Mouse (Mus musculus) MEL (cell line): ENCODE measurements around the gene Klrb1c. TPM values are rescaled to one million over a fixed set of nuclear protein-coding genes. Genes with fewer than 3 reads are reported as not detected.
A peak's percentile ranks its signal among the peaks of the same experiment; 100 is the strongest.
"Not testable (repeated sequence)": the region's sequence is repeated elsewhere in the genome, so short reads cannot be mapped to it uniquely, and the experiment has no call there.

Experiments used
- DNase-seq: peaks from one replicate; pipeline ENCODE4 v3.0.0; 2011; ENCODE audit warnings: low read depth, low spot score
- H3K27ac ChIP-seq: 2 replicates; pipeline ENCODE4 v1.5.1; 2012; ENCODE audit warnings: low read depth, mild to moderate bottlenecking, control low read depth, low read length, moderate library complexity; ENCODE audit not compliant: control insufficient read depth
- H3K27me3 ChIP-seq, 2 experiments: fragments of 150-350 bp in 1 of 2; sonication (generic) in 1 of 2; 2 replicates each; pipeline ENCODE4 v1.6.1; 2012; ENCODE audit warnings: low read length in 2 of 2, mild to moderate bottlenecking in 2 of 2, improper control_type of control experiment in 1 of 2, moderate library complexity in 1 of 2; ENCODE audit not compliant: insufficient read depth in 2 of 2, control insufficient read depth in 1 of 2
- H3K36me3 ChIP-seq, 2 experiments: 2 replicates each; pipeline ENCODE4 v1.6.1; 2012 to 2014; ENCODE audit warnings: low read length in 2 of 2, improper control_type of control experiment in 1 of 2, inconsistent platforms in 1 of 2, mild to moderate bottlenecking in 1 of 2; ENCODE audit not compliant: insufficient read depth in 2 of 2, control insufficient read depth in 1 of 2
- H3K4me1 ChIP-seq, 2 experiments: fragments of 150-350 bp in 1 of 2; sonication (generic) in 1 of 2; 2 replicates each; pipeline ENCODE4 v1.6.1; 2012; ENCODE audit warnings: low read length in 2 of 2, improper control_type of control experiment in 1 of 2, mild to moderate bottlenecking in 1 of 2; ENCODE audit not compliant: insufficient read depth in 2 of 2, control insufficient read depth in 1 of 2
- H3K4me3 ChIP-seq, 2 experiments: fragments of 150-350 bp in 1 of 2; sonication (generic) in 1 of 2; 2 replicates each; pipeline ENCODE4 v1.5.1; 2012; ENCODE audit warnings: low read depth in 2 of 2, low read length in 2 of 2, mild to moderate bottlenecking in 2 of 2, moderate library complexity in 2 of 2, control low read depth in 1 of 2, improper control_type of control experiment in 1 of 2; ENCODE audit not compliant: control insufficient read depth in 1 of 2, insufficient read depth in 1 of 2
- H3K79me2 ChIP-seq: 2 replicates; pipeline ENCODE4 v1.6.1; 2012; ENCODE audit warnings: mild to moderate bottlenecking, low read length, moderate library complexity; ENCODE audit not compliant: control insufficient read depth, poor library complexity, insufficient read depth
- H3K9ac ChIP-seq: 2 replicates; pipeline ENCODE4 v1.6.1; 2012; ENCODE audit warnings: low read depth, mild to moderate bottlenecking, control low read depth, low read length, moderate library complexity; ENCODE audit not compliant: control insufficient read depth, poor library complexity, severe bottlenecking
- H3K9me3 ChIP-seq: fragments of 150-350 bp; sonication (generic); replicated peaks from 2 replicates; pipeline ENCODE4 v1.6.1; 2012; ENCODE audit warnings: mild to moderate bottlenecking, low read length, improper control_type of control experiment, moderate library complexity; ENCODE audit not compliant: insufficient read depth
- BHLHE40 ChIP-seq: IDR thresholded peaks from 2 replicates; pipeline ENCODE4 v1.6.1; 2012; ENCODE audit warnings: low read depth, mild to moderate bottlenecking, inconsistent platforms, low read length, improper control_type of control experiment, borderline replicate concordance
- CHD1 ChIP-seq: IDR thresholded peaks from 2 replicates; pipeline ENCODE4 v1.6.1; 2012; ENCODE audit warnings: low read depth, mild to moderate bottlenecking, inconsistent platforms, low read length, improper control_type of control experiment
- CTCF ChIP-seq, 3 experiments: IDR thresholded peaks in 2 of 3; conservative IDR thresholded peaks in 1 of 3; 2 replicates each; pipeline ENCODE4 v1.5.1; 2011 to 2012; ENCODE audit warnings: low read length in 3 of 3, low read depth in 2 of 3, mild to moderate bottlenecking in 2 of 3, improper control_type of control experiment in 1 of 3, inconsistent platforms in 1 of 3, mixed read lengths in 1 of 3, moderate library complexity in 1 of 3; ENCODE audit not compliant: control insufficient read depth in 1 of 3, insufficient read depth in 1 of 3, poor library complexity in 1 of 3, severe bottlenecking in 1 of 3
- ELF1 ChIP-seq: IDR thresholded peaks from 2 replicates; pipeline ENCODE4 v1.6.1; 2014; ENCODE audit warnings: low read depth, mild to moderate bottlenecking, inconsistent platforms, low read length, improper control_type of control experiment, moderate library complexity
- EP300 ChIP-seq, 2 experiments: IDR thresholded peaks; 2 replicates each; pipeline ENCODE4 v1.6.1; 2011; ENCODE audit warnings: improper control_type of control experiment in 2 of 2, low read length in 2 of 2, low read depth in 1 of 2, mild to moderate bottlenecking in 1 of 2
- ETS1 ChIP-seq: IDR thresholded peaks from 2 replicates; pipeline ENCODE4 v1.6.1; 2012; ENCODE audit warnings: low read depth, mild to moderate bottlenecking, inconsistent platforms, low read length, improper control_type of control experiment, moderate library complexity
- GATA1 ChIP-seq: IDR thresholded peaks from 2 replicates; pipeline ENCODE4 v1.6.1; 2011; ENCODE audit warnings: low read depth, low read length, improper control_type of control experiment
- JUND ChIP-seq: IDR thresholded peaks from 2 replicates; pipeline ENCODE4 v1.6.1; 2011; ENCODE audit warnings: low read depth, mild to moderate bottlenecking, improper control_type of control experiment, low read length
- KAT2A ChIP-seq: conservative IDR thresholded peaks from 2 replicates; pipeline ENCODE4 v1.6.1; 2012; ENCODE audit warnings: low read depth, low read length, improper control_type of control experiment, inconsistent platforms
- MAX ChIP-seq: IDR thresholded peaks from 2 replicates; pipeline ENCODE4 v1.6.1; 2011; ENCODE audit warnings: low read length, improper control_type of control experiment
- MAZ ChIP-seq: IDR thresholded peaks from 2 replicates; pipeline ENCODE4 v1.6.1; 2012; ENCODE audit warnings: low read depth, mild to moderate bottlenecking, inconsistent platforms, low read length, improper control_type of control experiment
- MEF2A ChIP-seq: IDR thresholded peaks from 2 replicates; pipeline ENCODE4 v1.6.1; 2014; ENCODE audit warnings: low read depth, mild to moderate bottlenecking, inconsistent platforms, low read length, improper control_type of control experiment; ENCODE audit not compliant: poor library complexity, insufficient replicate concordance, severe bottlenecking; ENCODE audit errors: extremely low read depth
- MYB ChIP-seq: IDR thresholded peaks from 2 replicates; pipeline ENCODE4 v1.6.1; 2011; ENCODE audit warnings: mild to moderate bottlenecking, low read depth, low read length, improper control_type of control experiment
- MYC ChIP-seq: IDR thresholded peaks from 2 replicates; pipeline ENCODE4 v1.6.1; 2011; ENCODE audit warnings: low read depth, mild to moderate bottlenecking, low read length, improper control_type of control experiment, moderate library complexity
- NELFE ChIP-seq: IDR thresholded peaks from 2 replicates; pipeline ENCODE4 v1.6.1; 2011; ENCODE audit warnings: low read depth, low read length, improper control_type of control experiment
- POLR2A ChIP-seq, 2 experiments: IDR thresholded peaks; 2 replicates each; pipeline ENCODE4 v1.6.1; 2011 to 2012; ENCODE audit warnings: low read length in 2 of 2, mild to moderate bottlenecking in 2 of 2, control low read depth in 1 of 2, improper control_type of control experiment in 1 of 2, low read depth in 1 of 2, moderate library complexity in 1 of 2; ENCODE audit not compliant: control insufficient read depth in 1 of 2, insufficient read depth in 1 of 2, poor library complexity in 1 of 2
- POLR2AphosphoS2 ChIP-seq: IDR thresholded peaks from 2 replicates; pipeline ENCODE4 v1.6.1; 2011; ENCODE audit warnings: low read length, improper control_type of control experiment
- POLR2AphosphoS5 ChIP-seq: IDR thresholded peaks from 2 replicates; pipeline ENCODE4 v1.6.1; 2012; ENCODE audit warnings: low read depth, borderline replicate concordance, mild to moderate bottlenecking, inconsistent platforms, low read length, moderate library complexity, mixed read lengths
- RAD21 ChIP-seq: IDR thresholded peaks from 2 replicates; pipeline ENCODE4 v1.6.1; 2011; ENCODE audit warnings: mild to moderate bottlenecking, low read depth, low read length, improper control_type of control experiment
- SMC3 ChIP-seq: IDR thresholded peaks from 2 replicates; pipeline ENCODE4 v1.6.1; 2011; ENCODE audit warnings: low read depth, low read length, improper control_type of control experiment
- TAL1 ChIP-seq: IDR thresholded peaks from 2 replicates; pipeline ENCODE4 v1.6.1; 2012; ENCODE audit warnings: mild to moderate bottlenecking, inconsistent platforms, low read length, moderate library complexity, mixed read lengths
- TBP ChIP-seq: IDR thresholded peaks from 2 replicates; pipeline ENCODE4 v1.8.0; 2011; ENCODE audit warnings: low read depth, low read length, improper control_type of control experiment
- TCF12 ChIP-seq: IDR thresholded peaks from 2 replicates; pipeline ENCODE4 v1.6.1; 2014; ENCODE audit warnings: low read depth, mild to moderate bottlenecking, inconsistent platforms, low read length, improper control_type of control experiment, moderate library complexity
- UBTF ChIP-seq: IDR thresholded peaks from 2 replicates; pipeline ENCODE4 v1.6.1; 2012; ENCODE audit warnings: low read depth, mild to moderate bottlenecking, inconsistent platforms, low read length, improper control_type of control experiment, moderate library complexity, borderline replicate concordance; ENCODE audit not compliant: insufficient read depth
- USF2 ChIP-seq, 2 experiments: IDR thresholded peaks; 2 replicates each; pipeline ENCODE4 v1.6.1; 2011 to 2012; ENCODE audit warnings: improper control_type of control experiment in 2 of 2, low read length in 2 of 2, borderline replicate concordance in 1 of 2, inconsistent platforms in 1 of 2, low read depth in 1 of 2, mild to moderate bottlenecking in 1 of 2; ENCODE audit not compliant: insufficient read depth in 1 of 2
- ZC3H11A ChIP-seq: IDR thresholded peaks from 2 replicates; pipeline ENCODE4 v1.6.1; 2012; ENCODE audit warnings: low read depth, mild to moderate bottlenecking, inconsistent platforms, low read length, improper control_type of control experiment
- ZKSCAN1 ChIP-seq: IDR thresholded peaks from 2 replicates; pipeline ENCODE4 v1.6.1; 2012; ENCODE audit warnings: low read depth, mild to moderate bottlenecking, inconsistent platforms, low read length, improper control_type of control experiment, moderate library complexity
- ZMIZ1 ChIP-seq: IDR thresholded peaks from 2 replicates; pipeline ENCODE4 v1.6.1; 2012; ENCODE audit warnings: low read depth, mild to moderate bottlenecking, inconsistent platforms, low read length, improper control_type of control experiment, moderate library complexity
- polyA plus RNA-seq, 2 experiments: library from polyadenylated mRNA; stranded (reverse) in 1 of 2; unstranded in 1 of 2; fragments of >175 nt in 1 of 2; fragments of >200 nt in 1 of 2; gene quantifications; 2 replicates each; pipeline versions ENCODE4 v1.2.1 to v1.2.4; 2012; ENCODE audit warnings: low replicate concordance in 2 of 2, low read depth in 1 of 2; ENCODE audit not compliant: insufficient read length in 2 of 2, insufficient read depth in 1 of 2, missing spikeins in 1 of 2
- total RNA-seq: library from RNA; depleted of rRNA; stranded (reverse); fragments of 300-350 nt; gene quantifications from 2 replicates; pipeline ENCODE4 v1.2.3, GENCODE M21; 2012

The Klrb1c gene
- total and polyA plus RNA-seq, 3 experiments = not detected

DNA sequence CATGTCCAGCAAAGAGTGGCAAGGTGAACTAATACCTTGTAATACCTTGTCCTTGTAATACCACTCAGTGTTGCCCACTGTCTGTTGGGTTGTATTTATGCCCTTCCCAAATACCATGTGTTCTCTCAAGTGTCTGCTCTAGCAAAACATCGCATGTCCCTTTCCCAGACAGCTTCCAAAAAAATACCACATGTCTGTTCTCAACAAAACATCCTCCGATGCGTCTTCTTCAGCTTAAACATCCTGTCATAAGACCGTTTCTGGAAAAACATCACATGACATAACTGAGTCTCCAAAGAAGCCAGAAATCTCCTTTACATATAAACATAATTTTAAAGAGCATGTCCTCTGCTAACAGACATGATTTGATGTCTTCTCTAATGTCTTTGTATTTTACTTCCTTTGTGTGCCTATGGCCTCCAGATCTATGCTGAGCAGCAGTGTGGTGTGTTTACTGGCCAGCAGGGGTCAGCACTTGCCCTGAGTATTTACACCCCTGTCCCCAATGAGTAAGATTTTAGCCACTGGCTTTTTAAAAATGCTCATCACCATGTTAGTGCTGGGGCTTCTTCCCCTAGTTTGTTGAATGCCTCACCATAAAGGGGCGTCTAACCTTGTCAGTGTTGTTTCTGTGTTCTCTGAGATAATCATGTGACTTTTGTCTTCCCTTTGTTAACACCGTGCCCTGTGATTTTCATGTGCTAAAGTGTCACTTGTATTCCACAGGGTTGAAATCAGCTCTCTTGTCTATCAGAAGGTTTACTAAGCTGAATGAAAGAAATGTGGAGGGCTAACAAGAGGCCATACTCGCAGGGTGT lies 16.0 kb upstream of the Klrb1c start:
- not testable (repeated sequence) for H3K4me1 ChIP-seq, H3K36me3 ChIP-seq, H3K9me3 ChIP-seq, H3K9ac ChIP-seq, H3K27me3 ChIP-seq, H3K27ac ChIP-seq, H3K4me3 ChIP-seq, H3K79me2 ChIP-seq
- TF ChIP-seq RAD21 (peak; percentile 49), ZC3H11A (peak; percentile 42; the same call in 1 of the 2 replicates), CTCF (IDR thresholded peaks at IDR 0.05 in 2 of 3, conservative IDR thresholded peaks at IDR 0.05 in 1 of 3; ENCODE audit: control insufficient read depth in 1 of 3, insufficient read depth in 1 of 3, low read depth in 2 of 3, low read length in 3 of 3, poor library complexity in 1 of 3, severe bottlenecking in 1 of 3) (peak; percentile 46 to 61 (median 57)), SMC3 (peak; percentile 50)
- DNase-seq = peak; percentile 75

DNA sequence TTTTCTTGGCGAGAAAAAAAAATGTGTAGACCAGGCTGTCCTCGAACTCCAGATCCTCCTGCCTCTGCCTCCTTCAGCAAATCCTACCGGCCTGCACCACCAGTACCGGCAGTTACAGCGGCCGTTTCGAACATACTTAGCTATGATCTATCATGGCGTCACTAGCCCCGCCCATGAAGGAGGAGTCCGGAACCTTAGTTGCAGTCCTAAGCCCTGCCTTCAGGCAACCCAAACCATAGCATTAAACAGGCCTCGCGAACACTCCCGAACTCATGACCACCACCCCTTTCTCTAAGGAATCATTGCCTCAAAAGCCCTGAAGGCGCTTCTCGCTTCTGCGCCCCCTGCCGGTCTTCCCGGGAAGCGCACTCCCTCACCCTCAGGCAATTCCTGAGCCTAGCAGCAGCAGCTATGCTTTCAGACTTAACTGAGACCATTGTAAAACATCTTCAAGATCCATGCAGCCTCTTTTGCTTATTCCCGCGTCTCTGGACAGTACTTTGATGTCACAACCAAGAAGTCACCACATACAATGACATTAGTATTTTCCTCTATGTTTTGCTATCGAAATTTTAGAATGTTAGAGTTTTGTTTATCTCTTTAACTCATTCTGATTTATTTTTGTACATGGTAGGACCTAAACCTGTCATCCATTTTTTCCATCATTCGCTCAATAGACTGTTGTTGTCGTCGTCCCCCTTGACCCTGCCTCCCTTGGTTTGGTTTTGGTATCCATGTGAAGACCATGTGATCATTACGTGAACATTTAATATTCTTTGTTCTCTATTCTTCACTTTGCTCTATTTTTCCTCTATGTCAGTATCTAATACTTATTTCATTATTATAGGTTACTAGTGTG lies 14.2 kb upstream of the Klrb1c start:
- H3K9ac ChIP-seq = peak overlapping the region; percentile 68
- no peak for TF ChIP-seq TAL1
- TF ChIP-seq TBP = peak; percentile 99
- no peak for TF ChIP-seq USF2 (IDR thresholded peaks at IDR 0.05; ENCODE audit: borderline replicate concordance in 1 of 2, insufficient read depth in 1 of 2, low read depth in 1 of 2, low read length in 2 of 2)
- TF ChIP-seq GATA1 = no peak
- TF ChIP-seq ZKSCAN1 = no peak
- no peak for TF ChIP-seq POLR2AphosphoS5
- no peak for TF ChIP-seq MAZ
- TF ChIP-seq MEF2A = no peak
- no peak for TF ChIP-seq ZMIZ1
- no peak for TF ChIP-seq MYC
- no peak for TF ChIP-seq MYB
- no peak for TF ChIP-seq UBTF
- no peak for TF ChIP-seq BHLHE40
- TF ChIP-seq CHD1 = no peak
- TF ChIP-seq POLR2AphosphoS2 = no peak
- TF ChIP-seq RAD21 = peak; percentile 25
- no peak for TF ChIP-seq ELF1
- no peak; the same call in 1 of the 2 replicates for TF ChIP-seq KAT2A
- TF ChIP-seq NELFE = no peak
- 0 out of 2 replicates have a peak, but pooled peaks have one; percentile 41 for TF ChIP-seq MAX
- no peak for TF ChIP-seq POLR2A (IDR thresholded peaks at IDR 0.05; ENCODE audit: control insufficient read depth in 1 of 2, insufficient read depth in 1 of 2, low read depth in 1 of 2, low read length in 2 of 2, poor library complexity in 1 of 2)
- TF ChIP-seq JUND = no peak
- TF ChIP-seq ZC3H11A = no peak
- no peak for TF ChIP-seq EP300 (IDR thresholded peaks at IDR 0.05; ENCODE audit: low read depth in 1 of 2, low read length in 2 of 2)
- 0 out of 2 replicates have a peak, but pooled peaks have one; percentile 31 for TF ChIP-seq ETS1
- TF ChIP-seq TCF12 = peak; percentile 38; the same call in 1 of the 2 replicates

More for the DNA sequence above, 14.2 kb upstream of the Klrb1c start:
- peak; percentile 97 for DNase-seq
- H3K79me2 ChIP-seq = no peaks in the 10 kb centered on the region
- H3K27me3 ChIP-seq = no peaks in the 10 kb centered on the region
- no peaks in the 10 kb centered on the region for H3K9me3 ChIP-seq
- H3K36me3 ChIP-seq = no peaks in the 10 kb centered on the region
- peak overlapping the region; percentile 49 to 82 for H3K4me3 ChIP-seq
- peaks cover 5 to 9% of the 10 kb centered on the region in 2 experiments; a peak in 2 of 4 replicates for H3K4me1 ChIP-seq
- H3K27ac ChIP-seq = no peak overlapping the region
